Mouse (Mus musculus): Measurements from ENCODE around the gene Ccl4.
A peak's percentile ranks its signal among the peaks of the same experiment; 100 is the strongest.

The Ccl4 gene

GRCm38 (mm10) chr11:83662204-83662603 is at the start of gene Ccl4:
TSS of gene Ccl4 (plus strand) at chr11:83662584.
- no peak for DNase-seq (ENCODE audit: low spot score)

- DNase-seq (ENCODE audit: low spot score): no peak
These were observed 45.8 kb upstream of the Ccl4 start for GRCm38 (mm10) chr11:83616586-83616985.

- no peak for DNase-seq (ENCODE audit: low spot score)
These were observed 44.1 kb upstream of the Ccl4 start for GRCm38 (mm10) chr11:83618238-83618637.

- DNase-seq (ENCODE audit: low spot score): no peak
These were observed 43.3 kb upstream of the Ccl4 start for GRCm38 (mm10) chr11:83619037-83619436.

- DNase-seq (ENCODE audit: low spot score): no peak
These were observed 38.8 kb upstream of the Ccl4 start for GRCm38 (mm10) chr11:83623586-83623985.

- no peak for DNase-seq (ENCODE audit: low spot score)
These were observed 33.6 kb upstream of the Ccl4 start for GRCm38 (mm10) chr11:83628808-83629207.

GRCm38 (mm10) chr11:83630630-83631029 is 31.8 kb upstream of the Ccl4 start:
- no peak for DNase-seq (ENCODE audit: low spot score)

GRCm38 (mm10) chr11:83631065-83631464 is 31.3 kb upstream of the Ccl4 start:
- no peak for DNase-seq (ENCODE audit: low spot score)

GRCm38 (mm10) chr11:83632744-83633143 is 29.6 kb upstream of the Ccl4 start:
- peak; percentile 10 for DNase-seq (ENCODE audit: low spot score)

GRCm38 (mm10) chr11:83634425-83634824 is 28.0 kb upstream of the Ccl4 start:
- no peak for DNase-seq (ENCODE audit: low spot score)

GRCm38 (mm10) chr11:83634898-83635297 is 27.5 kb upstream of the Ccl4 start:
- no peak for DNase-seq (ENCODE audit: low spot score)

GRCm38 (mm10) chr11:83636742-83637235 is 25.6 kb upstream of the Ccl4 start:
- DNase-seq (ENCODE audit: low spot score): no peak

GRCm38 (mm10) chr11:83638934-83639333 is 23.4 kb upstream of the Ccl4 start:
- no peak for DNase-seq (ENCODE audit: low spot score)

- DNase-seq (ENCODE audit: low spot score): no peak
These were observed 22.9 kb upstream of the Ccl4 start for GRCm38 (mm10) chr11:83639533-83639932.

GRCm38 (mm10) chr11:83640141-83640540 is 22.2 kb upstream of the Ccl4 start:
- DNase-seq (ENCODE audit: low spot score): no peak

GRCm38 (mm10) chr11:83641216-83641615 is 21.2 kb upstream of the Ccl4 start:
- no peak for DNase-seq (ENCODE audit: low spot score)

- no peak for DNase-seq (ENCODE audit: low spot score)
These were observed 16.9 kb upstream of the Ccl4 start, which contains the start of gene Rpl9-ps1 for GRCm38 (mm10) chr11:83645521-83645920. TSS of gene Rpl9-ps1 (minus strand) at chr11:83645621.

GRCm38 (mm10) chr11:83646356-83647149 is 15.8 kb upstream of the Ccl4 start:
- no peak for DNase-seq (ENCODE audit: low spot score)

GRCm38 (mm10) chr11:83649305-83649841 is 13.0 kb upstream of the Ccl4 start, which contains the start of gene Ccl3:
TSS of gene Ccl3 (minus strand) at chr11:83649355.
- DNase-seq (ENCODE audit: low spot score): no peak

GRCm38 (mm10) chr11:83654606-83655005 is 7.8 kb upstream of the Ccl4 start:
- no peak for DNase-seq (ENCODE audit: low spot score)

GRCm38 (mm10) chr11:83657508-83657907 is 4.9 kb upstream of the Ccl4 start:
- no peak for DNase-seq (ENCODE audit: low spot score)

GRCm38 (mm10) chr11:83658797-83659196 is 3.6 kb upstream of the Ccl4 start:
- DNase-seq (ENCODE audit: low spot score): no peak

GRCm38 (mm10) chr11:83663532-83663931 is 1.1 kb downstream of the Ccl4 start:
- no peak for DNase-seq (ENCODE audit: low spot score)

All from embryo, embryonic 10 days (tissue).